Mouse (Mus musculus) monocyte, adult 5-6 weeks (primary cell): ENCODE data around the gene Urm1. TPM values are rescaled to one million over a fixed set of nuclear protein-coding genes. Genes with fewer than 3 reads are reported as not detected.

Experiments
- ATAC-seq: fragments of 153-309, 156-312 bp; replicated peaks from 2 replicates; pipeline ENCODE4 v1.8.0; 2017; ENCODE audit warnings: mild to moderate bottlenecking; ENCODE audit not compliant: low TSS enrichment, insufficient number of reproducible peaks, severe bottlenecking, poor library complexity, low FRiP score
- total RNA-seq: library from RNA; stranded (forward); fragments of 200-1000, 200-491, 200-594 nt; gene quantifications from 3 replicates; pipeline ENCODE4 v1.2.3, GENCODE M21; 2017

Urm1 gene
- total RNA-seq, 1 experiment from 2014 or later: 26.9 TPM

GRCm38 (mm10) chr2:29891773-29892172 lies 71.9 kb downstream of the Urm1 start:
- ATAC-seq: no peak

Other genes with a start within 250 kb of the Urm1 start
- gene Rapgef1, start 200.4 kb upstream of the Urm1 start, total RNA-seq: 62.3 to 108 TPM (median 83.0 TPM) in 3 replicates
- 0.68 TPM in 1 of 3 replicates, not detected in the others for gene Gm13420, start 68.4 kb upstream of the Urm1 start, total RNA-seq
- 3.0 TPM in 1 of 3 replicates, not detected in the others for gene Gm13547, start 60.8 kb upstream of the Urm1 start, total RNA-seq
- 1.8 to 11.1 TPM in 2 of 3 replicates, not detected in the other for gene Coq4, start 32.6 kb upstream of the Urm1 start, total RNA-seq
- gene Trub2, start 31.6 kb upstream of the Urm1 start, total RNA-seq: 17.7 to 41.0 TPM (median 28.7 TPM) in 3 replicates
- 7.7 to 10.9 TPM (median 8.0 TPM) in 3 replicates for gene Slc27a4, start 17.4 kb upstream of the Urm1 start, total RNA-seq
- gene Cercam, start 49.1 kb downstream of the Urm1 start, total RNA-seq: 1.2 to 9.8 TPM (median 3.1 TPM) in 3 replicates
- 76.9 to 105 TPM (median 89.7 TPM) in 3 replicates for gene Odf2, start 69.1 kb downstream of the Urm1 start, total RNA-seq
- gene Gle1, start 115.4 kb downstream of the Urm1 start, total RNA-seq: 62.8 to 92.3 TPM (median 86.3 TPM) in 3 replicates
- gene Sptan1, start 145.5 kb downstream of the Urm1 start, total RNA-seq: 296 to 354 TPM (median 326 TPM) in 3 replicates
- not detected in 3 replicates for gene Wdr34, start 228.8 kb downstream of the Urm1 start, total RNA-seq
- 427 to 462 TPM (median 441 TPM) in 3 replicates for gene Set, start 237.3 kb downstream of the Urm1 start, total RNA-seq